22 mouse cellular contexts compared by ENCODE assay signal in genomic region chr6:95997741-95998140, GRCm38 (mm10).
DNase-seq lines count a peak whose midpoint lies in the region; ATAC-seq and TF ChIP-seq lines count a peak whose summit lies in the region.
"Had no signal": no experiment of that assay in that cellular context is flagged by ENCODE, and none has a peak within 500 bp of the region (broad histone marks: within the 10 kb centered on the region; RNA-seq: fewer than 3 reads in every experiment).

No protein-coding gene starts in this region.

- no peak for ATAC-seq in lung, embryonic 14.5 days (ENCODE audit: insufficient read depth)
- ATAC-seq in stomach, embryonic 14.5 days (ENCODE audit: insufficient number of reproducible peaks, insufficient read depth, low FRiP score, low read depth) = no peak
- no peak for ATAC-seq in stomach, postnatal 0 days (ENCODE audit: low FRiP score, low TSS enrichment)
- ATAC-seq: forebrain, embryonic 14.5 days; forebrain, embryonic 16.5 days had no signal

- H3K27ac ChIP-seq in lung, embryonic 14.5 days (ENCODE audit: low read depth) = no peak overlapping the region
- H3K27ac ChIP-seq in stomach, embryonic 14.5 days (ENCODE audit: low read length) = peak overlapping the region; percentile 39; the same call in 1 of the 2 replicates
- no peak overlapping the region for H3K27ac ChIP-seq in stomach, postnatal 0 days (replicated peaks)
- no peak overlapping the region for H3K27ac ChIP-seq in heart, adult 2 months
- H3K27ac ChIP-seq: embryonic facial prominence, embryonic 13.5 days; embryonic facial prominence, embryonic 15.5 days; forebrain, embryonic 10.5 days; forebrain, embryonic 12.5 days had no signal

- no peak for TF ChIP-seq CTCF in lung, embryonic 14.5 days (IDR thresholded peaks at IDR 0.05; ENCODE audit: low read depth)
- no peak for TF ChIP-seq CTCF in stomach, postnatal 0 days (IDR thresholded peaks at IDR 0.05; ENCODE audit: low read depth)
- no peak for TF ChIP-seq CTCF in heart, adult 2 months (IDR thresholded peaks at IDR 0.05)

- no peak overlapping the region for H3K4me3 ChIP-seq in lung, embryonic 14.5 days (ENCODE audit: low read depth, low read length)
- H3K4me3 ChIP-seq in stomach, embryonic 14.5 days (ENCODE audit: low read depth, low read length) = no peak overlapping the region
- H3K4me3 ChIP-seq in stomach, postnatal 0 days (ENCODE audit: low read depth, low read length) = no peak overlapping the region
- H3K4me3 ChIP-seq in heart, adult 2 months = no peak overlapping the region
- H3K4me3 ChIP-seq: embryonic facial prominence, embryonic 13.5 days; embryonic facial prominence, embryonic 15.5 days; erythroblast, embryonic 14.5 days; forebrain, embryonic 10.5 days; forebrain, embryonic 12.5 days had no signal

- H3K36me3 ChIP-seq in lung, embryonic 14.5 days (ENCODE audit: insufficient read depth) = no peaks in the 10 kb centered on the region
- H3K36me3 ChIP-seq in stomach, embryonic 14.5 days (ENCODE audit: control insufficient read depth, insufficient read depth, low read length) = no peaks in the 10 kb centered on the region
- H3K36me3 ChIP-seq in stomach, postnatal 0 days (ENCODE audit: control insufficient read depth, insufficient read depth, low read length) = no peaks in the 10 kb centered on the region
- no peaks in the 10 kb centered on the region for H3K36me3 ChIP-seq in heart, adult 2 months (ENCODE audit: control insufficient read depth, insufficient read depth, low read length)
- H3K36me3 ChIP-seq: embryonic facial prominence, embryonic 13.5 days; embryonic facial prominence, embryonic 15.5 days; forebrain, embryonic 10.5 days; forebrain, embryonic 12.5 days had no signal

- DNase-seq in lung, embryonic 14.5 days = peak; percentile 54
- DNase-seq in lung, adult 18-20 months = no peak
- no peak for DNase-seq in stomach, postnatal 0 days (ENCODE audit: low spot score)
- no peak for DNase-seq in heart, adult 2 months
- DNase-seq: adrenal gland, adult 2 months; adrenal gland, postnatal 10 days; adrenal gland, postnatal 25 days; cerebellum, adult 11 months; cerebellum, adult 18-20 months; cerebellum, adult 8-10 months; cerebellum, adult 9-11 months; cerebellum, postnatal 14 days; cerebellum, postnatal 36 days; embryo, embryonic 11 days had no signal

- H3K79me2 ChIP-seq in heart, adult 2 months (replicated peaks; ENCODE audit: control insufficient read depth, insufficient read depth, low read length) = no peaks in the 10 kb centered on the region

- H3K4me2 ChIP-seq in lung, embryonic 14.5 days = no peak overlapping the region
- H3K4me2 ChIP-seq in stomach, embryonic 14.5 days (replicated peaks; ENCODE audit: low read depth, low read length) = no peak overlapping the region
- H3K4me2 ChIP-seq in stomach, postnatal 0 days (replicated peaks; ENCODE audit: low read depth) = no peak overlapping the region
- H3K4me2 ChIP-seq: embryonic facial prominence, embryonic 13.5 days; embryonic facial prominence, embryonic 15.5 days; forebrain, embryonic 12.5 days had no signal

- no peaks in the 10 kb centered on the region for H3K9me3 ChIP-seq in lung, embryonic 14.5 days (ENCODE audit: low read depth, low read length)
- H3K9me3 ChIP-seq in stomach, embryonic 14.5 days (ENCODE audit: control insufficient read depth, low read depth, low read length) = no peaks in the 10 kb centered on the region
- H3K9me3 ChIP-seq in stomach, postnatal 0 days (ENCODE audit: control insufficient read depth, low read length) = no peaks in the 10 kb centered on the region
- H3K9me3 ChIP-seq: embryonic facial prominence, embryonic 13.5 days; embryonic facial prominence, embryonic 15.5 days; forebrain, embryonic 10.5 days; forebrain, embryonic 12.5 days had no signal

- TF ChIP-seq POLR2A in heart, adult 2 months (IDR thresholded peaks at IDR 0.05; ENCODE audit: insufficient read depth, low read depth, low read length) = no peak

- H3K4me1 ChIP-seq in lung, embryonic 14.5 days (ENCODE audit: insufficient read depth) = no peaks in the 10 kb centered on the region
- no peaks in the 10 kb centered on the region for H3K4me1 ChIP-seq in stomach, embryonic 14.5 days (ENCODE audit: control insufficient read depth, insufficient read depth, low read length)
- H3K4me1 ChIP-seq in stomach, postnatal 0 days (replicated peaks; ENCODE audit: control insufficient read depth, insufficient read depth) = no peaks in the 10 kb centered on the region
- no peaks in the 10 kb centered on the region for H3K4me1 ChIP-seq in heart, adult 2 months (ENCODE audit: control insufficient read depth, insufficient read depth, low read length)
- H3K4me1 ChIP-seq: embryonic facial prominence, embryonic 13.5 days; embryonic facial prominence, embryonic 15.5 days; forebrain, embryonic 10.5 days; forebrain, embryonic 12.5 days had no signal

- intact Hi-C loops in heart, adult 2 months (cut with DNase I) = no loop called here

- no peak for TF ChIP-seq EP300 in stomach, postnatal 0 days (optimal IDR thresholded peaks at IDR 0.05)
- no peak for TF ChIP-seq EP300 in heart, adult 2 months (IDR thresholded peaks at IDR 0.05; ENCODE audit: insufficient read depth, low read depth, low read length)

- no peak overlapping the region for H3K9ac ChIP-seq in lung, embryonic 14.5 days
- H3K9ac ChIP-seq in stomach, embryonic 14.5 days (replicated peaks; ENCODE audit: low read depth, low read length) = no peak overlapping the region
- H3K9ac ChIP-seq in stomach, postnatal 0 days (ENCODE audit: low read length) = no peak overlapping the region
- no peak overlapping the region for H3K9ac ChIP-seq in heart, adult 2 months (ENCODE audit: low read depth, low read length)
- H3K9ac ChIP-seq: embryonic facial prominence, embryonic 13.5 days; embryonic facial prominence, embryonic 15.5 days; forebrain, embryonic 12.5 days had no signal

- WGBS in lung, embryonic 14.5 days = 28% methylated on average over 3 of the region's 3 CpGs
- WGBS in stomach, embryonic 14.5 days = 27% methylated on average over 3 of the region's 3 CpGs
- 34% methylated on average over 3 of the region's 3 CpGs for WGBS in stomach, postnatal 0 days
- 77% methylated on average over 3 of the region's 3 CpGs for WGBS in heart, adult 2 months

- H3K27me3 ChIP-seq in lung, embryonic 14.5 days (ENCODE audit: insufficient read depth, low read length) = no peaks in the 10 kb centered on the region
- H3K27me3 ChIP-seq in stomach, embryonic 14.5 days (ENCODE audit: control insufficient read depth, insufficient read depth, low read length) = no peaks in the 10 kb centered on the region
- H3K27me3 ChIP-seq in stomach, postnatal 0 days (ENCODE audit: control insufficient read depth, insufficient read depth, low read length) = no peaks in the 10 kb centered on the region
- H3K27me3 ChIP-seq in heart, adult 2 months (ENCODE audit: control insufficient read depth, insufficient read depth, low read length) = no peaks in the 10 kb centered on the region
- H3K27me3 ChIP-seq: embryonic facial prominence, embryonic 13.5 days; embryonic facial prominence, embryonic 15.5 days; forebrain, embryonic 12.5 days had no signal
